Mouse (Mus musculus) liver, embryonic 12.5 days (tissue): Measurements from ENCODE around the gene Mkln1. TPM values are rescaled to one million over a fixed set of nuclear protein-coding genes. Genes with fewer than 3 reads are reported as not detected.

Experiments
- ATAC-seq: fragments of 200-750 bp; cut with Nextera tagmentation; 2 replicates; pipeline ENCODE4 v1.8.0; 2017; ENCODE audit warnings: moderate number of reproducible peaks, mild to moderate bottlenecking, moderate library complexity
- H3K27ac ChIP-seq: fragments of 300-500 bp; sonication (generic); 2 replicates; pipeline ENCODE4 v1.5.1; 2016; ENCODE audit warnings: mild to moderate bottlenecking
- H3K27me3 ChIP-seq: fragments of 300-500 bp; sonication (generic); replicated peaks from 2 replicates; pipeline ENCODE4 v1.6.1; 2016; ENCODE audit warnings: mild to moderate bottlenecking, moderate library complexity
- H3K36me3 ChIP-seq: fragments of 300-500 bp; sonication (generic); 2 replicates; pipeline ENCODE4 v1.6.1; 2016; ENCODE audit warnings: mild to moderate bottlenecking, moderate library complexity
- H3K4me1 ChIP-seq: fragments of 300-500 bp; sonication (generic); 2 replicates; pipeline ENCODE4 v1.6.1; 2016
- H3K4me2 ChIP-seq: fragments of 300-500 bp; sonication (generic); 2 replicates; pipeline ENCODE4 v1.6.1; 2016; ENCODE audit warnings: mild to moderate bottlenecking, moderate library complexity
- H3K4me3 ChIP-seq: fragments of 300-500 bp; sonication (generic); 2 replicates; pipeline ENCODE4 v1.5.1; 2016; ENCODE audit warnings: mild to moderate bottlenecking, moderate library complexity
- H3K9ac ChIP-seq: fragments of 300-500 bp; sonication (generic); 2 replicates; pipeline ENCODE4 v1.6.1; 2016; ENCODE audit warnings: mild to moderate bottlenecking, moderate library complexity
- H3K9me3 ChIP-seq: fragments of 300-500 bp; sonication (generic); replicated peaks from 2 replicates; pipeline ENCODE4 v1.6.1; 2016; ENCODE audit warnings: mild to moderate bottlenecking, moderate library complexity
- WGBS: fragments of 180-500 bp; shearing (Covaris S2); methylation state at CpG from one replicate; pipeline ENCODE4 v1.1.7; 2016; ENCODE audit not compliant: insufficient replicate concordance; 5-methylcytosine and 5-hydroxymethylcytosine counted together
- polyA plus RNA-seq: library from polyadenylated mRNA; unstranded; fragments of >200 nt; fragmentation: Nextera tagmentation; extraction: Ambion mirVana; gene quantifications from 2 replicates; pipeline ENCODE4 v1.2.1, GENCODE M21; 2016

Mkln1 gene
- 175 and 177 TPM in 2 replicates for polyA plus RNA-seq

DNA sequence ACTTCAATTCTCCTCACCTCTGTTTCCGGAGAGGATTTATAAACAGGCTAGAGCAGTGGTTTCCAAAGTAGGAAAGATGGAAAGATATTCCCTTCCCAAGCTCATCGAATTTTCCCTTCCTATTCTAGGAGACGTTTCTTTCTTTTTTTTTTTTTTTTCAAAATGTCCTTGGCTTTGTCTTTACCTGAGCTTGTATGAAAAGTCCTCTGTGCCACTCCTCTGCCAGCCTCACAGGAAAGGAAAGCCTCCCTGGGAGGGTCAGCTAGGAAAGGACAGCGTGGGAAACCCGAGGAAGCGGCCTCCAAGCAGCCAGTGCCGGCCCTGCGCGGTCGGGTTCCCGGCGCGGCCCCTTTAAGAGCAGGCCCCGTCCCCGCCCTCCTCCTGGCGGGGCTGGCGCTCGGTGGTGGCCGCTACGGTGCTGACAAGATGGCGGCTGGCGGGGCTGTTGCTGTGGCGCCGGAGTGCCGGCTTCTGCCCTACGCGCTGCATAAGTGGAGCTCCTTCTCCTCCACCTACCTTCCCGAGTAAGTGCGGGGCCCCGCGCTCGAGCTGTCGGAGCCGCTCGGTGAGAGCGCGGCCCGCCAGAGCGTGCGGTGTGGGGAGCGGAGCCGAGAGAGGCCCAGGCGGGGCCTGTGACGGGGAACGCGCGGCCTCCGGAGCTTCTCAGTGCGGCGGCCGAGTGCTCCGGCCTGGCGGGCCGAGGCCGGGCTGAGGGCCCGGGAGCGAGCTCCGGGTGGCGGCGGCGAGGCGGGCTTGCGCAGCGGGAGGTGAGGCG, at the start of gene Mkln1:
TSS of gene Mkln1 (plus strand) at position 305 of the 775 bp plus-strand sequence.
- peaks cover 64% of the 10 kb centered on the region for H3K4me1 ChIP-seq
- peak within 1 kb of the TSS; percentile 87 for H3K4me2 ChIP-seq
- ATAC-seq = peak; percentile 96
- H3K9ac ChIP-seq = peak within 1 kb of the TSS; percentile 100
- H3K9me3 ChIP-seq = no peaks in the 10 kb centered on the region
- 0 out of 2 replicates have a peak, but pooled peaks cover 3% of the 10 kb centered on the region for H3K36me3 ChIP-seq
- H3K27ac ChIP-seq = peak within 1 kb of the TSS; percentile 92
- 2% methylated on average over 65 of the region's 65 CpGs for WGBS
- peak within 1 kb of the TSS; percentile 99 for H3K4me3 ChIP-seq
- no peaks in the 10 kb centered on the region for H3K27me3 ChIP-seq

DNA sequence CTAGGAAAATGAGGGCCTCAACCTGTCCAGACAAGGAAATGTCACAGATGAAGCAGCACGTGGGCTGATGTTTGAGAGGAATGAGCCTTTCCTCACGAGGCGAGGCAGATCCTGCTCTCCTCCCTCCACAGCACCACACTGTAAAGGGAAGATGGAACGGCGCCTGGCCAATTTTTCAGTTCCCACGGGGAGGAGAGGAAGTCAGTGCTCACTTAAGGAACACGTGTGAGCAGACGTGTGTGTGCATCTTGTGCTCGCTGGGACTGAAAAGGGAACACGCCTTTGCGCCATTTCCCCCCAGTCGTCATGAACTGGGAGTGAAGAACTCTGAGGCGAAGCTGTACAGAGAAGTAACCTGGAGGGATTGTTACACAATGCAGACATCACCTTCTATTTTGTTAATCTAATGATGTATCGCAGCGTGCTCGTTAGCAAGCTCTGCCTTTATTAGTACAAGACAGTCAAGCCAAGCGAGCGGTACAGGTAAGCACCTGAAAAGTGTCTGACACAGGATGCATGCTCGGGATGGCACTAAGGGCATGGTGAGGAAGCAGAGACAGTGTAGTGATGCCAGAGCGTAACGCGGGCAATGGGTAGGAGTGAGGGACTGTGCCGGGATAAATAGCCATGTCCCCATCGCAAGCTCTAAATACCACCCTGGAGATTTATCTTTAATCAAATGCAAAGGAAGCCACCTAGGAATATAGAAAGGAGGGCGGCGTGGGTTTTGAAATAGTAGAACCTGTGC, 41.9 kb upstream of the Mkln1 start:
- Histone ChIP-seq H3K9ac (no peak overlapping the region), H3K36me3 (no peaks in the 10 kb centered on the region), H3K27ac (no peak overlapping the region), H3K4me2 (no peak overlapping the region), H3K4me3 (no peak overlapping the region), H3K9me3 (no peaks in the 10 kb centered on the region), H3K4me1 (no peaks in the 10 kb centered on the region), H3K27me3 (no peaks in the 10 kb centered on the region; the same call in 1 of the 2 replicates)
- ATAC-seq = no peak
- 74% methylated on average over 26 of the region's 26 CpGs for WGBS

DNA sequence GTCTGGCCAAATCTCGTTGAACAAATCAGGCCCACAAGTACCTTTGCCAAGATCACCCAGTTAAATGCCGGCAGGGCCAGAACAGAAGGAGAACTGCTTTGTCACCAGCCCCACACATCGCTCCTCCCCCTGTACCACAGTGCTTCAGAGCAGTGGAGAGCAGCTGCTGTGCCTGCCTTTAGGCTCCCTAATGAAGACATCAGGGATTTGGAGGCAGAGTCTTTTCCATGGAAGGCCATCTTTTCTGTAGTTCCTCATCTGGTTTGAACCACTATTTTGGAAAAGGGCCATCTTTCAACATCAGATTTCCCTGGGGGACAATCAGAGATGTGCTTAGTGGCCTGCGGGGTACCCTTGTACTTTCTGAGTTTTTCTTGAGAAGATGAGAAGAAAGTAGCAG, 41.2 kb upstream of the Mkln1 start:
- ATAC-seq = no peak
- H3K9ac ChIP-seq = no peak overlapping the region
- H3K36me3 ChIP-seq = no peaks in the 10 kb centered on the region
- WGBS = 63% methylated on average over 4 of the region's 4 CpGs
- no peak overlapping the region for H3K4me3 ChIP-seq
- no peaks in the 10 kb centered on the region for H3K4me1 ChIP-seq
- H3K27ac ChIP-seq = no peak overlapping the region
- H3K9me3 ChIP-seq = no peaks in the 10 kb centered on the region
- H3K4me2 ChIP-seq = no peak overlapping the region
- H3K27me3 ChIP-seq = no peaks in the 10 kb centered on the region; the same call in 1 of the 2 replicates

DNA sequence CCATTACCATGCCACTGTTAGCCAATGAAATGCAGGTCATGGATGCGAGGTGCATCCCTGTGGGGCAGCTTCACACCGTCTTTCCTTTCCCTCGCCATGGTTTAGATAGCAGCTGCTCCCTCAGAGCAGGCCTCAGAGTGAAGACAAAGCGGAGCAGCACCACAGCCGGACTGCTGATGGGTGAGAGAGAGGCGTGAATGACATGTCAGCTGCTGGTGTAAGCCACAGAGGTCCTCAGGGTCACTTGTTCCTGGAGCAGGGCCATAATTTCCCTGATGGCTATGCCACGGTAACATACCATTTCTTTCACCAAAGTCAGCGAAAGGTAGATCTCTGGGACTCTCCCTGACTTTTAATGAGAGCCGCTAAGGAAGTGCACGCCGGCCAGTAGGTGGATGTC, 35.9 kb upstream of the Mkln1 start:
- Histone ChIP-seq H3K4me2 (no peak overlapping the region), H3K9ac (no peak overlapping the region), H3K27ac (no peak overlapping the region), H3K4me3 (no peak overlapping the region), H3K27me3 (no peaks in the 10 kb centered on the region; the same call in 1 of the 2 replicates), H3K9me3 (no peaks in the 10 kb centered on the region), H3K4me1 (no peaks in the 10 kb centered on the region), H3K36me3 (no peaks in the 10 kb centered on the region)
- WGBS = 62% methylated on average over 11 of the region's 11 CpGs
- no peak for ATAC-seq

DNA sequence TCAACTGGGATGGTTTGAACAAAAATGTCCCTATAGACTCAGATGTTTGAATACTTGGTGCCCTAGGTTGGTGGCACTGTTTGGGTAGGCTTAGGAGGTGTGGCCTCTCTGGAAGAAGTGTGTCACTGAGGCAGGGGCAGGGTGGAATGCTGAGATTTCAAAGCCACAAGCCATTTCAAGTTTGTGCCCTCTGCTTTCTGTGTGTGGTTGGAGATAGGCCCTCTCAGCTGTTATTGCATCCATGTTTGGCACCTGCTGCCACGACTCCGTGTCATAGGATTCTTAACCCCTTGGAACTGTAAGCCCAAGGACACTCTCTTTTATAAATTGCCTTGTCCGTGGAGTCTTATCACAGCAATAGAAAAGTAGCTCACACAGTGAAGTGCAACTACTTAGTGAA, 34.1 kb upstream of the Mkln1 start:
- 76% methylated on average over 3 of the region's 3 CpGs for WGBS
- Histone ChIP-seq H3K4me2 (no peak overlapping the region), H3K9me3 (no peaks in the 10 kb centered on the region), H3K27me3 (no peaks in the 10 kb centered on the region; the same call in 1 of the 2 replicates), H3K9ac (no peak overlapping the region), H3K4me1 (no peaks in the 10 kb centered on the region), H3K27ac (no peak overlapping the region), H3K4me3 (no peak overlapping the region), H3K36me3 (no peaks in the 10 kb centered on the region)
- no peak for ATAC-seq

DNA sequence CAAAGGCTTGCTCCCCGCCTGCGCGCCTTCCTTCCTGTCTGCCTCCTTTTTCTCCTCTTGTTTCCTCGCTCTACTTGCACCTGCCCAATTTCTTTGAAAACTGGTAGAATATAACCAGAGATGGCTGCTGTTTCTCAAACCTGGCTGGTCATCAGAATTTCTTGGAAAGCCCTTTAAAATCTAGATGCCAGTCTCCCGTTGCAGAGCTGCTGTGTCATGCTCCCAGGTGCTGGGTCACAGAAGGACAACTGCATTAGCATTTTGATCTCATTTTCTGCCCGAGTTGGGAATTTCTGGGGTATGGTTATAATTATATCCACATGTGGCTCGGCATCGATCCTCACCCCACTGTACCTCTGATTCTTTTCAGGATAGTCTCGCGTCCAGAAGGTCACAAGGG, 30.6 kb upstream of the Mkln1 start:
- Histone ChIP-seq H3K4me1 (no peaks in the 10 kb centered on the region), H3K9ac (no peak overlapping the region), H3K36me3 (no peaks in the 10 kb centered on the region), H3K27me3 (no peaks in the 10 kb centered on the region; the same call in 1 of the 2 replicates), H3K27ac (no peak overlapping the region), H3K9me3 (no peaks in the 10 kb centered on the region), H3K4me3 (no peak overlapping the region), H3K4me2 (no peak overlapping the region)
- WGBS = 61% methylated on average over 10 of the region's 10 CpGs
- ATAC-seq = no peak

DNA sequence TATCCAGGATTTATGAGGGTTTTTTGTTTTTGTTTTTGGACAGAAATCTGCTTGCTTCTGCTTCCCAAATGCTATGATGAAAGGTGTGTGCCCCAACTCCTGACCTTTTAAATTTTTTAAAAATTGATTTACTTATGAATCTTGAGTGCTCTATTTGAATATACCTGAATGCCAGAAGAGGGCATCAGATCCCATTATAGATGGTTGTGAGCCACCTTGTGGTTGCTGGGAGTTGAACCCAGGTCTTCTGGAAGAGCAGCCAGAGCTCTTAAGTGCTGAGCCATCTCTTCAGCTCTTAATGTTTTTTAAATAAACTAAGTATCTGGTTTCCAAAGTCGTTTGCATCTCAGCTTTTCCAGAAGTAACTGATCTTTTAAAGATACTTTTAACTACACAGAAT, 30.0 kb upstream of the Mkln1 start:
- no peaks in the 10 kb centered on the region for H3K4me1 ChIP-seq
- H3K36me3 ChIP-seq = no peaks in the 10 kb centered on the region
- no peaks in the 10 kb centered on the region; the same call in 1 of the 2 replicates for H3K27me3 ChIP-seq
- no peak overlapping the region for H3K4me3 ChIP-seq
- no peak for ATAC-seq
- H3K9ac ChIP-seq = no peak overlapping the region
- 26% methylated on average over 1 of the region's 1 CpGs for WGBS
- no peaks in the 10 kb centered on the region for H3K9me3 ChIP-seq
- H3K4me2 ChIP-seq = no peak overlapping the region
- H3K27ac ChIP-seq = no peak overlapping the region

DNA sequence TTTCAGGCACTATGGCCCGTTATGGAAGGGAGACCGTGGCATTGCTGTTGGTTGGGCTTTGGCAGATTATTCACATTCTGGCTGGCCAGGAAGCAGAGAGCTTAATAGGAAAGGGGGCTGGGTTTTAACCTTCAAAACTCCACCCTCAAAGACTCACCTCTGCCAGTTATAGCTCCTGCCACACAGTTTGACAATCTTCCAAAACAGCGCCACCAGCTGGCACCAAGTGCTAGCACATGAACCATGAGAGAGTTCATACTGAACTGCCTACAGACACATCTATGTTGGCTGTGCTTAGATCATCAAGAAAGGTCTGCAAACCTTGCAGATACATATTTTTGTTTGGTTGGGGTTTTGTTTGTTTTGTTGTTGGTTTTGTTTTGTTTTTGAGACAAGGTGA, 28.7 kb upstream of the Mkln1 start:
- Histone ChIP-seq H3K4me1 (no peaks in the 10 kb centered on the region), H3K4me3 (no peak overlapping the region), H3K4me2 (no peak overlapping the region), H3K27me3 (no peaks in the 10 kb centered on the region; the same call in 1 of the 2 replicates), H3K9me3 (no peaks in the 10 kb centered on the region), H3K27ac (no peak overlapping the region), H3K9ac (no peak overlapping the region), H3K36me3 (no peaks in the 10 kb centered on the region)
- no peak for ATAC-seq
- 68% methylated on average over 3 of the region's 3 CpGs for WGBS

DNA sequence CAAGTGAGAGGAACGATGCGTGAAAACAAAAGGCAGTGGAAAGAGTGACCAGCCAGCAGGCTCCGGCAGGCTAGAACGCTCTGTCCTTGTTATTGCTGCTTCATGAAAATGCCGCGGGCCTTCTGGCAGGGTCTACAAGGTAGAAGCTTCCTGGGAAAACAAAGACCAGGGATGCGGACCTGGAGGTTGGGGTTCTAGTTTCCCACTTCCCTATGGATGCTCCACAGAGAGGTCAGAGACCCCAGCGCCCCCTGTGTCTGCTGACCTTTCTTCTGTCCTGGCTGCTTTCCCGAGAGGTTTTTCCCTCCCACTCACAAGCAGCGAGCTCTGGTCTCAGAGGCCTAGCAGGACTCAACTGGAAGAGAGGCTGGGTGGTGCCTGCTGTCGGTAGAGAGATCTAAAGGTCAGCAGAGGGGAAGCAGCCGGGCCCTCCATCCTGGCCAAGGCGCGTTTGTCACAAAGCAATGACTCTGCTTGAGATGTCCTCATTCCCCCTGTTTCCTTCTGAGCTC, 27.9 kb upstream of the Mkln1 start:
- no peak for ATAC-seq
- H3K27ac ChIP-seq = no peak overlapping the region
- no peaks in the 10 kb centered on the region; the same call in 1 of the 2 replicates for H3K27me3 ChIP-seq
- H3K9me3 ChIP-seq = no peaks in the 10 kb centered on the region
- no peak overlapping the region for H3K4me2 ChIP-seq
- no peak overlapping the region for H3K9ac ChIP-seq
- H3K4me1 ChIP-seq = no peaks in the 10 kb centered on the region
- 62% methylated on average over 14 of the region's 14 CpGs for WGBS
- H3K36me3 ChIP-seq = no peaks in the 10 kb centered on the region
- H3K4me3 ChIP-seq = no peak overlapping the region

DNA sequence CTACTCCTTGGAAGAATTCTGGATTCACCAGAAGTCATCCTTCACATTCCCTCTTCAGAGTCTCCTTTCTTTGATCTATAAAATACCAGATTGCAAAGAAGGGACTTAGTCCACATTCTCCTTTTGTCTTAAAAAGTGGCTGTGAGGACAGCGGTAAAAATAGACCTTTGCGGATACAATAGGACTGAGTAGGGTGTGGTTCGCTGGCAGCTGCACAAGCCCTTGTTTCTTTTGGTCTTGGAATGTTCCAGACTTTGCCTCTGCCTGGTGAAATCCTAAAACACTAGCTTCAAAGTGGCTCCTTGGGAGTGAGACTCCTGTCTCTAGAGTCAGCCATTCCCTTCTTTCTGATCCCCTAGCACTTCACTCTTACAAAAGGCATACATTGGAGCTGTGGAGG, 27.4 kb upstream of the Mkln1 start:
- WGBS = 81% methylated on average over 3 of the region's 3 CpGs
- no peaks in the 10 kb centered on the region; the same call in 1 of the 2 replicates for H3K27me3 ChIP-seq
- no peaks in the 10 kb centered on the region for H3K36me3 ChIP-seq
- ATAC-seq = no peak
- H3K4me3 ChIP-seq = no peak overlapping the region
- no peaks in the 10 kb centered on the region for H3K9me3 ChIP-seq
- H3K4me1 ChIP-seq = no peaks in the 10 kb centered on the region
- no peak overlapping the region for H3K9ac ChIP-seq
- no peak overlapping the region for H3K27ac ChIP-seq
- no peak overlapping the region for H3K4me2 ChIP-seq

DNA sequence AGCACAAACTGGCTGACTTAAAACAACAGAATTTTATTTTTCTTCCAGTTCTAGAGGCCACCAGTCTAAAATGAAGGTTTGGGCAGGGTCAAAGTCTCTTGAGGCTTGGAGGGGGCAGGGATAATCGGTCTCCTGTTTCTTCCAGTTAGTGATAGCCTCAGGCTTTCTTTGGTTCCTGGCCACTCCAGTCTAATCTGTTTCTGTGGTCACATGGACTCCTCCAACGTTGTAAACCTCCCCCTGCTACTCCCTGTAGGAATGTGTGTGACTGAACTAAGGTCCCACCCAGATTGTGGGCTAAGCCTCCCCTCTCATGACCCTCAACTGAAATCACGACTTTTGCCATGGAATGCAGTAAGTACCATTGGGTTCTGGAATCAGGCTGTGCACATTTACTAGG, 25.9 kb upstream of the Mkln1 start:
- no peaks in the 10 kb centered on the region for H3K4me1 ChIP-seq
- no peak overlapping the region for H3K4me2 ChIP-seq
- no peaks in the 10 kb centered on the region for H3K36me3 ChIP-seq
- no peak overlapping the region for H3K4me3 ChIP-seq
- H3K27me3 ChIP-seq = no peaks in the 10 kb centered on the region; the same call in 1 of the 2 replicates
- no peak overlapping the region for H3K9ac ChIP-seq
- no peaks in the 10 kb centered on the region for H3K9me3 ChIP-seq
- ATAC-seq = no peak
- 27% methylated on average over 3 of the region's 3 CpGs for WGBS
- H3K27ac ChIP-seq = no peak overlapping the region

DNA sequence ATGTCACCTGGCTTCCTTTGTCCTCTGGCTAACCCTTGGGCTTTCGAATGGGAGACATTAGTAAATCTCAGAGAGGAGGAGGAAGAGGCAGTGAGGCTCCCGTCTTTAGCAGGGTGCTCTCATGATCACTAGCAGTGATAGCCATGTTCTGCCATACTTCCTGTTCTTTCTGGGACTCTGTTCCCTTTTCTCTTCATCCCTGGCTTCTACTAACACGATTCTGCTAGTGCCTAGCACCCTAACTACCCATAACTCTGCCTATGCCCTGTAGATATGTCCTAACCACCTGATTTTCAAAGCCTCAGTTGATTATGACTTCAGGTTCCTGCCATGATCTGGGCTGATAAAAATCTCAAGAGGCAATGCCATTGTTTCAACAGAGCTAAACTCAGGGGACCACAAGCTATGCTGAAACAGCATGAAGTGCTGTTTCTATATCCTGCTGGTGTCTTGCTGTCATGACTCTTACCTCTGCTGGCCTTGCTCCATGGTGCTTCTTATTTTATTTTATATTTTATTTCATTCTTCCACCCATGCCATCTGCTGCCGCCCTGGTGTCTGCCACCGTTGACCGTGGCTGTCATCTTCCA, 25.4 kb upstream of the Mkln1 start:
- 54% methylated on average over 6 of the region's 6 CpGs for WGBS
- H3K9me3 ChIP-seq = no peaks in the 10 kb centered on the region
- no peak overlapping the region for H3K9ac ChIP-seq
- H3K27ac ChIP-seq = no peak overlapping the region
- no peak overlapping the region for H3K4me2 ChIP-seq
- ATAC-seq = no peak
- H3K36me3 ChIP-seq = no peaks in the 10 kb centered on the region
- no peak overlapping the region for H3K4me3 ChIP-seq
- H3K27me3 ChIP-seq = no peaks in the 10 kb centered on the region; the same call in 1 of the 2 replicates
- no peaks in the 10 kb centered on the region for H3K4me1 ChIP-seq
